ENCODE assay signal across 7 mouse cellular contexts in the genomic region with DNA sequence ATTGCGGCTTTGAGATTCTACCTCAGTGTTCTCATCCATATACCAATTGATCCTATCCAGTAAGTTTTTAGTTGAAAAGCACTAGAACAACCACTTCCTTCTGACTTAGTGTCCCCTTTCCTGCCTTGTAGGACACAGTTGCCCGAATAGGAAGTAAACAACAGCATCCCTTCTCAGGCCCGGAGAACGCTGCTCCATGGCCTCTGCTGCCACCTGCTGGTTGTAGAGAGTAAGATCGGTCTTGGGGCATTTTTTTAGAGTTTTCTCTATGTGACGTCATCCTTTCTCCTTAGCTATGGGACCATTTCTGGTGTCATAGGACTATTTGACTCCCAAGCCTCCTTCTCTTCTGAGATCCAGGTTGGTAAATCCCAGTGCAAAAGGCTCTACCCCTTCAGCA. TPM values are rescaled to one million over a fixed set of nuclear protein-coding genes. Genes with fewer than 3 reads are reported as not detected.
DNase-seq lines count a peak whose midpoint lies in the region; ATAC-seq and TF ChIP-seq lines count a peak whose summit lies in the region.

No protein-coding gene starts in this region.

- H3K4me3 ChIP-seq in G1E (ENCODE audit: low read depth, low read length), result no peak overlapping the region
- H3K4me3 ChIP-seq in embryonic facial prominence, embryonic 11.5 days (ENCODE audit: low read depth, low read length), result no peak overlapping the region
- no peak overlapping the region for H3K4me3 ChIP-seq in heart, embryonic 16.5 days (ENCODE audit: low read length)
- H3K4me3 ChIP-seq in layer of hippocampus, adult 2 months, result no peak overlapping the region
- H3K4me3 ChIP-seq in lung, embryonic 15.5 days, result no peak overlapping the region

- ATAC-seq in G1E (ENCODE audit: extremely low read depth, insufficient number of reproducible peaks, low FRiP score, poor library complexity, severe bottlenecking), result peak; percentile 40
- ATAC-seq in embryonic facial prominence, embryonic 11.5 days (replicated peaks; ENCODE audit: insufficient number of reproducible peaks, low FRiP score, low TSS enrichment, low read depth), result 0 out of 2 replicates have a peak, but pooled peaks have one; percentile 45
- no peak; the same call in 1 of the 2 replicates for ATAC-seq in heart, embryonic 16.5 days (replicated peaks; ENCODE audit: extremely low read depth, insufficient read depth, low FRiP score)
- peak; percentile 39; the same call in 1 of the 2 replicates for ATAC-seq in lung, embryonic 15.5 days (ENCODE audit: borderline replicate concordance, extremely low read depth, low FRiP score, low TSS enrichment)

- peaks cover 9% of the 10 kb centered on the region for H3K4me1 ChIP-seq in G1E (ENCODE audit: insufficient read depth, low read depth, low read length)
- H3K4me1 ChIP-seq in embryonic facial prominence, embryonic 11.5 days (ENCODE audit: control insufficient read depth, insufficient read depth, low read length), result no peaks in the 10 kb centered on the region; the same call in 1 of the 2 replicates
- H3K4me1 ChIP-seq in heart, embryonic 16.5 days (ENCODE audit: control insufficient read depth, insufficient read depth, low read length), result peaks cover 12% of the 10 kb centered on the region
- H3K4me1 ChIP-seq in lung, embryonic 15.5 days, result peaks cover 37% of the 10 kb centered on the region

- no peak overlapping the region for H3K4me2 ChIP-seq in embryonic facial prominence, embryonic 11.5 days (ENCODE audit: low read depth, low read length)
- H3K4me2 ChIP-seq in heart, embryonic 16.5 days (ENCODE audit: low read depth, low read length), result peak overlapping the region; percentile 14; the same call in 1 of the 2 replicates
- 0 out of 2 replicates have a peak overlapping the region, but pooled peaks have one; percentile 9 for H3K4me2 ChIP-seq in lung, embryonic 15.5 days

- no peaks in the 10 kb centered on the region for H3K36me3 ChIP-seq in G1E (replicated peaks)
- H3K36me3 ChIP-seq in embryonic facial prominence, embryonic 11.5 days (replicated peaks; ENCODE audit: control insufficient read depth, insufficient read depth, low read depth, low read length), result no peaks in the 10 kb centered on the region
- no peaks in the 10 kb centered on the region for H3K36me3 ChIP-seq in heart, embryonic 16.5 days (ENCODE audit: control insufficient read depth, insufficient read depth)
- H3K36me3 ChIP-seq in lung, embryonic 15.5 days, result no peaks in the 10 kb centered on the region

- H3K27me3 ChIP-seq in G1E (ENCODE audit: insufficient read depth, low read length), result peaks cover 45% of the 10 kb centered on the region
- H3K27me3 ChIP-seq in embryonic facial prominence, embryonic 11.5 days (ENCODE audit: control insufficient read depth, insufficient read depth, low read length), result peaks cover 5% of the 10 kb centered on the region
- H3K27me3 ChIP-seq in heart, embryonic 16.5 days (ENCODE audit: control insufficient read depth, insufficient read depth, low read length), result peaks cover 20% of the 10 kb centered on the region
- peaks cover 9% of the 10 kb centered on the region for H3K27me3 ChIP-seq in lung, embryonic 15.5 days

- H3K27ac ChIP-seq in embryonic facial prominence, embryonic 11.5 days (replicated peaks; ENCODE audit: low read depth, low read length), result no peak overlapping the region
- H3K27ac ChIP-seq in heart, embryonic 16.5 days (ENCODE audit: low read length), result no peak overlapping the region
- H3K27ac ChIP-seq in layer of hippocampus, adult 2 months, result no peak overlapping the region
- H3K27ac ChIP-seq in lung, embryonic 15.5 days, result no peak overlapping the region

- TF ChIP-seq CTCF in G1E (IDR thresholded peaks at IDR 0.05; ENCODE audit: low read depth, low read length), result peak; percentile 88
- TF ChIP-seq CTCF in layer of hippocampus, adult 2 months (conservative IDR thresholded peaks at IDR 0.05), result peak; percentile 92

- peak; percentile 81 for DNase-seq in G1E (ENCODE audit: low spot score)
- DNase-seq in adrenal gland, postnatal 36 days, result peak; percentile 85 to 89
- DNase-seq in embryonic facial prominence, embryonic 11.5 days (ENCODE audit: low spot score), result peak; percentile 93
- peak; percentile 74 to 85 for DNase-seq in layer of hippocampus, adult 2 months (ENCODE audit: low spot score in 2 of 2)
- DNase-seq in right cerebral cortex, adult 2 months (ENCODE audit: low spot score in 2 of 2), result peak; percentile 77 to 84

- no peaks in the 10 kb centered on the region for H3K9me3 ChIP-seq in G1E (replicated peaks)
- no peaks in the 10 kb centered on the region for H3K9me3 ChIP-seq in embryonic facial prominence, embryonic 11.5 days (replicated peaks; ENCODE audit: control insufficient read depth, low read length)
- no peaks in the 10 kb centered on the region for H3K9me3 ChIP-seq in heart, embryonic 16.5 days (replicated peaks; ENCODE audit: control insufficient read depth, low read length)
- H3K9me3 ChIP-seq in lung, embryonic 15.5 days, result no peaks in the 10 kb centered on the region

- no peak overlapping the region for H3K9ac ChIP-seq in embryonic facial prominence, embryonic 11.5 days (replicated peaks; ENCODE audit: low read length)
- no peak overlapping the region for H3K9ac ChIP-seq in heart, embryonic 16.5 days (ENCODE audit: low read length)
- H3K9ac ChIP-seq in lung, embryonic 15.5 days, result no peak overlapping the region

- WGBS in embryonic facial prominence, embryonic 11.5 days, result 10% methylated on average over 6 of the region's 6 CpGs
- WGBS in heart, embryonic 16.5 days, result 13% methylated on average over 6 of the region's 6 CpGs
- 12% methylated on average over 6 of the region's 6 CpGs for WGBS in lung, embryonic 15.5 days

RNA-seq across cellular contexts. Expression of gene Cdk18, which starts 16.3 kb away (rescaled TPM):
- total RNA-seq in G1E (2014; fragmentation: Nextera tagmentation) (not detected in 2 replicates), G1E (2017) (0.06 and 0.33 TPM in 2 replicates)
- 0.02 TPM in 1 of 2 replicates, not detected in the other for polyA plus RNA-seq in G1E (2012)
- total RNA-seq in adrenal gland, postnatal 36 days (2021), result 10 to 100 TPM; 14.2 to 21.2 TPM
- 1.6 and 2.3 TPM in 2 replicates for polyA plus RNA-seq in embryonic facial prominence, embryonic 11.5 days (2014; fragmentation: Nextera tagmentation; extraction: Ambion mirVana)
- polyA plus RNA-seq in heart, embryonic 16.5 days (2015; fragmentation: Nextera tagmentation; extraction: Ambion mirVana), result 1.7 and 2.2 TPM in 2 replicates
- 10 to 100 TPM; 21.7 to 23.7 TPM for total RNA-seq in layer of hippocampus, adult 2 months (2021)
- 6.5 and 7.7 TPM in 2 replicates for polyA plus RNA-seq in lung, embryonic 15.5 days (2015; fragmentation: Nextera tagmentation; extraction: Ambion mirVana)

RNA-seq across cellular contexts. Expression of gene Lemd1, which starts 35.5 kb away (rescaled TPM):
- total RNA-seq in G1E (2014; fragmentation: Nextera tagmentation) (not detected in 2 replicates), G1E (2017) (0.17 and 0.44 TPM in 2 replicates)
- not detected in 2 replicates for polyA plus RNA-seq in G1E (2012)
- total RNA-seq in adrenal gland, postnatal 36 days (2021), result under 1 TPM; 0.33 TPM
- polyA plus RNA-seq in embryonic facial prominence, embryonic 11.5 days (2014; fragmentation: Nextera tagmentation; extraction: Ambion mirVana), result 1.1 and 3.4 TPM in 2 replicates
- not detected in 2 replicates for polyA plus RNA-seq in heart, embryonic 16.5 days (2015; fragmentation: Nextera tagmentation; extraction: Ambion mirVana)
- total RNA-seq in layer of hippocampus, adult 2 months (2021), result under 1 TPM; 0.64 to 0.88 TPM
- 1.7 and 2.0 TPM in 2 replicates for polyA plus RNA-seq in lung, embryonic 15.5 days (2015; fragmentation: Nextera tagmentation; extraction: Ambion mirVana)

RNA-seq across cellular contexts. Expression of gene AC124108.1, which starts 35.5 kb away (rescaled TPM):
- total RNA-seq in G1E (2014; fragmentation: Nextera tagmentation) (not detected in 2 replicates), G1E (2017) (under 0.01 and 0.05 TPM in 2 replicates)
- polyA plus RNA-seq in G1E (2012), result not detected in 2 replicates
- total RNA-seq in adrenal gland, postnatal 36 days (2021), result under 1 TPM in 1 of 2 experiments, not detected in 1; 0.07 TPM
- polyA plus RNA-seq in embryonic facial prominence, embryonic 11.5 days (2014; fragmentation: Nextera tagmentation; extraction: Ambion mirVana), result 0.65 and 0.99 TPM in 2 replicates
- polyA plus RNA-seq in heart, embryonic 16.5 days (2015; fragmentation: Nextera tagmentation; extraction: Ambion mirVana), result 0.04 TPM in 1 of 2 replicates, not detected in the other
- under 1 TPM; 0.47 to 0.61 TPM for total RNA-seq in layer of hippocampus, adult 2 months (2021)
- 0.52 and 0.69 TPM in 2 replicates for polyA plus RNA-seq in lung, embryonic 15.5 days (2015; fragmentation: Nextera tagmentation; extraction: Ambion mirVana)
